Mouse (Mus musculus) embryonic facial prominence, embryonic 12.5 days (tissue): Measurements from ENCODE around the gene Atp5j2. TPM values are rescaled to one million over a fixed set of nuclear protein-coding genes. Genes with fewer than 3 reads are reported as not detected.

ENCODE experiments used
- ATAC-seq: fragments of 200-750 bp; cut with Nextera tagmentation; 2 replicates; pipeline ENCODE4 v1.8.0; 2017; ENCODE audit not compliant: insufficient number of reproducible peaks, insufficient read depth, low FRiP score, low TSS enrichment
- H3K27ac ChIP-seq: fragments of 300-500 bp; sonication (generic); 2 replicates; pipeline ENCODE4 v1.5.1; 2016; ENCODE audit warnings: mild to moderate bottlenecking
- H3K27me3 ChIP-seq: fragments of 300-500 bp; sonication (generic); 2 replicates; pipeline ENCODE4 v1.6.1; 2016; ENCODE audit warnings: mild to moderate bottlenecking, moderate library complexity
- H3K36me3 ChIP-seq: fragments of 300-500 bp; sonication (generic); 2 replicates; pipeline ENCODE4 v1.6.1; 2016; ENCODE audit warnings: mild to moderate bottlenecking
- H3K4me1 ChIP-seq: fragments of 300-500 bp; sonication (generic); 2 replicates; pipeline ENCODE4 v1.6.1; 2016
- H3K4me2 ChIP-seq: fragments of 300-500 bp; sonication (generic); replicated peaks from 2 replicates; pipeline ENCODE4 v1.6.1; 2016; ENCODE audit warnings: mild to moderate bottlenecking, moderate library complexity
- H3K4me3 ChIP-seq: fragments of 300-500 bp; sonication (generic); 2 replicates; pipeline ENCODE4 v1.5.1; 2016; ENCODE audit warnings: mild to moderate bottlenecking
- H3K9ac ChIP-seq: fragments of 300-500 bp; sonication (generic); 2 replicates; pipeline ENCODE4 v1.6.1; 2016; ENCODE audit warnings: mild to moderate bottlenecking, moderate library complexity
- H3K9me3 ChIP-seq: fragments of 300-500 bp; sonication (generic); 2 replicates; pipeline ENCODE4 v1.6.1; 2016; ENCODE audit warnings: mild to moderate bottlenecking, moderate library complexity
- WGBS: fragments of 180-500 bp; shearing (Covaris S2); methylation state at CpG from one replicate; pipeline ENCODE4 v1.1.7; 2016; 5-methylcytosine and 5-hydroxymethylcytosine counted together
- polyA plus RNA-seq: library from polyadenylated mRNA; unstranded; fragments of >200 nt; fragmentation: Nextera tagmentation; extraction: Ambion mirVana; gene quantifications from 2 replicates; pipeline ENCODE4 v1.2.1, GENCODE M21; 2016

The Atp5j2 gene
- polyA plus RNA-seq, 1 experiment from 2014 or later: 539 TPM

- Histone ChIP-seq H3K4me1 (peaks cover 14% of the 10 kb centered on the region), H3K9me3 (no peaks in the 10 kb centered on the region), H3K27me3 (no peaks in the 10 kb centered on the region), H3K27ac (no peak overlapping the region), H3K36me3 (peaks cover 13% of the 10 kb centered on the region), H3K9ac (no peak overlapping the region), H3K4me2 (peak overlapping the region; percentile 99), H3K4me3 (no peak overlapping the region)
- WGBS: 77% methylated on average over 7 of the region's 7 CpGs
- no peak for ATAC-seq
Measured at GRCm38 (mm10) chr5:145200387-145200786, 8.5 kb upstream of the Atp5j2 start.

- Histone ChIP-seq H3K9ac (peak overlapping the region; percentile 95), H3K4me2 (peak overlapping the region; percentile 66), H3K36me3 (peaks cover 43% of the 10 kb centered on the region), H3K4me3 (peak overlapping the region; percentile 89), H3K27me3 (no peaks in the 10 kb centered on the region), H3K27ac (peak overlapping the region; percentile 85), H3K4me1 (peaks cover 21% of the 10 kb centered on the region), H3K9me3 (no peaks in the 10 kb centered on the region)
- 1% methylated on average over 41 of the region's 41 CpGs for WGBS
- peak; percentile 77 for ATAC-seq
Measured at GRCm38 (mm10) chr5:145190875-145191798, 725 bp downstream of the Atp5j2 start.

GRCm38 (mm10) chr5:145190373-145190772 is 1.5 kb downstream of the Atp5j2 start:
- H3K36me3 ChIP-seq: peaks cover 43% of the 10 kb centered on the region
- no peaks in the 10 kb centered on the region for H3K9me3 ChIP-seq
- 58% methylated on average over 5 of the region's 5 CpGs for WGBS
- H3K27ac ChIP-seq: no peak overlapping the region
- no peaks in the 10 kb centered on the region for H3K27me3 ChIP-seq
- peak overlapping the region; percentile 95 for H3K9ac ChIP-seq
- H3K4me2 ChIP-seq: peak overlapping the region; percentile 66
- peak overlapping the region; percentile 89 for H3K4me3 ChIP-seq
- ATAC-seq: no peak
- peaks cover 21% of the 10 kb centered on the region for H3K4me1 ChIP-seq

DNA sequence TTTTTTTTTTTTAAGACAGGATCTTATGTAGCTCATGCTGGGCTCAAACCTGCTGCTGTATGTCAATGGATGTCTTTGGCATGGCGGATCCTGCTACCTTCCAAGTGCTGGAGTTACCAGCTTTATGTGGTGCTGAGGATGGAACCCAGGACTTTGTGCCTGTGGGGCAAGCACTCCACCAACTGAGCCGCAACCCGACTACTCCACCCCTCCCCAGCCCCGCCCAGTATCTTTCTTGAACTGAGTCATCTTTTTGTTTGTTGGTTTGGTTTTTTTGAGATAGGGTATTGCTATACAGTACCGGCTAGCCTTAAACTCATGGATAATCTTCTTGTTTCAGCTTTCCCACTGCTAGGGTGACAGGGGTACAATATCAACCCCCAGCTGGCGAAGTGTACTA is 2.4 kb downstream of the Atp5j2 start:
- ATAC-seq: no peak
- H3K9ac ChIP-seq: no peak overlapping the region
- H3K27ac ChIP-seq: no peak overlapping the region
- no peaks in the 10 kb centered on the region for H3K27me3 ChIP-seq
- 96% methylated on average over 6 of the region's 6 CpGs for WGBS
- H3K4me1 ChIP-seq: peaks cover 21% of the 10 kb centered on the region
- no peaks in the 10 kb centered on the region for H3K9me3 ChIP-seq
- H3K4me3 ChIP-seq: no peak overlapping the region
- peak overlapping the region; percentile 66; the same call in 1 of the 2 replicates for H3K4me2 ChIP-seq
- H3K36me3 ChIP-seq: peaks cover 41% of the 10 kb centered on the region

DNA sequence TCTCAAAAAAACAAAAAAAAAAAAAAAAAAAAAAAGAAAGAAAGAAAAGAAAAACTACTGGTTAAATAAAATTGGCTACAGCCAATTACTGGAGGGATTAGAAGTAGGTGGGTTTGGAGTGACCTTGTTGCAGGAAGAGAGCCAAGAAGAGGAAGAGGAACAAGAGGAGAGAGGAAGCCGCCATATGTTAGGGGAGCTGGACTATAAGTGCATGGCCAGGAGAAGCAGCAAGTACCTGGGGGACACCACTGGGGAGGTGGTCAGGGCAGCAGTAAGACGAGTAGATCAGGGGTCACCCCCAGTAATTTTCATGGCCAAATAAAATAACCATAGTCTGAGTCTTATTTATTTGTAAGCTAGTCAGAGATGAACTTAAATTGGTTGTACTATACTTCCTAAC is 6.6 kb downstream of the Atp5j2 start:
- H3K9ac ChIP-seq: no peak overlapping the region
- no peaks in the 10 kb centered on the region for H3K27me3 ChIP-seq
- H3K4me1 ChIP-seq: peaks cover 11% of the 10 kb centered on the region
- no peaks in the 10 kb centered on the region for H3K9me3 ChIP-seq
- H3K4me3 ChIP-seq: no peak overlapping the region
- H3K27ac ChIP-seq: no peak overlapping the region
- no peak for ATAC-seq
- no peak overlapping the region for H3K4me2 ChIP-seq
- peaks cover 80% of the 10 kb centered on the region for H3K36me3 ChIP-seq
- 90% methylated on average over 2 of the region's 2 CpGs for WGBS

- Histone ChIP-seq H3K4me2 (no peak overlapping the region), H3K4me1 (no peaks in the 10 kb centered on the region), H3K36me3 (peaks cover 99% of the 10 kb centered on the region), H3K27me3 (no peaks in the 10 kb centered on the region), H3K9ac (no peak overlapping the region), H3K4me3 (no peak overlapping the region), H3K27ac (no peak overlapping the region), H3K9me3 (no peaks in the 10 kb centered on the region)
- ATAC-seq: no peak
- WGBS: 83% methylated on average over 18 of the region's 18 CpGs
Measured at GRCm38 (mm10) chr5:145178461-145178980, 13.3 kb downstream of the Atp5j2 start.

DNA sequence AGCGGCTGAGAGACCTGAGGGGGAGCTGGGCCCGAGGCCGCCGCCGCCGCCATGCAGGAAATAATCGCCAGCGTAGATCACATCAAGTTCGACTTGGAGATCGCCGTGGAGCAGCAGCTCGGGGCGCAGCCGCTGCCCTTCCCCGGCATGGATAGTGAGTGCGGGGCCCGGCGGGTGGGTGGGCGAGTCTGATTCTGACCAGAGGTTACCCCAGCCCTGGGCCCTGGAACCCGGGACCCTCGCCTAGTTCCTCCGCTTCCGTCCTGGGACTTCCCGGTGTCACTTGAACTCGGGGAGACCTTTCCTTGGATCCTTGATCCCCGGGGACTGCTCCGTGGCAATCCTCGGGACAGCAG is 24.6 kb downstream of the Atp5j2 start:
- ATAC-seq: peak; percentile 53; the same call in 1 of the 2 replicates
- no peaks in the 10 kb centered on the region for H3K27me3 ChIP-seq
- H3K4me1 ChIP-seq: peaks cover 21% of the 10 kb centered on the region
- H3K4me3 ChIP-seq: peak overlapping the region; percentile 91
- peak overlapping the region; percentile 93 for H3K4me2 ChIP-seq
- H3K36me3 ChIP-seq: peaks cover 38% of the 10 kb centered on the region
- WGBS: 0% methylated on average over 22 of the region's 28 CpGs
- H3K9ac ChIP-seq: peak overlapping the region; percentile 94
- peak overlapping the region; percentile 83 for H3K27ac ChIP-seq
- no peaks in the 10 kb centered on the region for H3K9me3 ChIP-seq

DNA sequence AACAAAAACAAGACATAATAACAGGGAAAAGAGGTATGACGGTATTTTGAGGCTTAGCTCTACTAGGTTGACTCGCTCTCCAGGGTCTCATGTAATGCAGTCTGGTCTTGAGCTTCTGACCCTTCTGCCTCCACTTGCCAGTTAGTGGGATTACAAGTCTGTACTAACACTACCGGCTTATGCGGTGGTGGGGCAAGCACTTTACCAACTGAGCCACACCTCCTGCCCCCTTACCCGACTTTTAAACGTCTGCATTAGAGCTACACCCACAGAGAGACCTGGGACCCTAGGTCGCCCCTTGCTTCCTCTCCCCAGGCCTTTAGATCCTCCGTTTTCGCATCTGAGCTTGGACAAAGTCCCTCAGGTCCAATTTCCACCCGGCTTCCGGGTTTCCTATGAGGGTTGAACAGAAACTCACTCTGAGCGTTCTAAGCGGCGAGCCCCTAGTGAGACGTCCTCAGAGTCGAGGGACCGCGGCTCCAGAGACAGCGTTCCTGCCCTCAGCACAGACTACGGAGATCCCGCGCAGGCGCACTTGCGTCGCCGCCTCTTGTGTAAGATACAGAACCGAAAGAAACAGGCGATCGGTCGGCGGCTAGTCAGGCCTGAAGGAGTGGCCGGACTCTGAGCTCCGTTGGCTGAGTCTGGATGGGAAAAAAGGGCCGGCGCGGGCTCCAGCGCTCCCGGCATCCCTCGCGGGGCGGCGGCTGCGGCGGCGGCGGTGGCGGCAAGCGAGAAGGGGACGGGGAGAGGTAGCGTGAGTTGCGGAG is 25.1 kb downstream of the Atp5j2 start, which contains the start of the genes Ptcd1 and Cpsf4:
Gene Ptcd1 (minus strand): TSS at position 573 of the 770 bp plus-strand sequence.
Gene Cpsf4 (plus strand): TSS at position 678 of the 770 bp plus-strand sequence.
- H3K27me3 ChIP-seq: no peaks in the 10 kb centered on the region
- WGBS: under 1% methylated on average over 51 of the region's 51 CpGs
- H3K9ac ChIP-seq: peak within 1 kb of the TSS; percentile 94
- peak within 1 kb of the TSS; percentile 83 for H3K27ac ChIP-seq
- peaks cover 21% of the 10 kb centered on the region for H3K4me1 ChIP-seq
- peak within 1 kb of the TSS; percentile 93 for H3K4me2 ChIP-seq
- peak within 1 kb of the TSS; percentile 91 for H3K4me3 ChIP-seq
- peaks cover 37% of the 10 kb centered on the region for H3K36me3 ChIP-seq
- H3K9me3 ChIP-seq: no peaks in the 10 kb centered on the region
- ATAC-seq: peak; percentile 89

DNA sequence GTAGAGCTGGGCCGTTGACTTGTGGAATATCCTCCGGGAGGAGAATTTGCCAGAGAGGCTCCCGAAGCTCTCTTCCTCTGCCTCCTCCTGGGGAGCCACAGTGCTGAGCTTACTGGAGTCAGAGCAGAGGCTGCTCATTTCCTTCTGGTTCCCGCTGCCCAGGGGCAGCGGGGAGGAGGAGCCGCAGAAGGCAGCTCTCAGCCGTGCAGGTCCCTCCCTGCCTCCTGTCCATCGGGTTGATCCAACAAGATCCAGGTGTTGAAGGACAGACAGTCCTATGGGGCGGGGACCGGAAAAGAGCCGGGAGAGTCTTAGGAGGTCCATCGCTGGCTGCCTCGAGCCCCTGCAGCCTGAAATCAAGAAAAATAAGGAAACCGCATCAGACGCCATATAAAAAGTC is 26.7 kb downstream of the Atp5j2 start:
- no peak overlapping the region for H3K4me2 ChIP-seq
- H3K4me3 ChIP-seq: no peak overlapping the region
- ATAC-seq: no peak
- WGBS: 80% methylated on average over 15 of the region's 15 CpGs
- no peak overlapping the region for H3K27ac ChIP-seq
- H3K9me3 ChIP-seq: no peaks in the 10 kb centered on the region
- peaks cover 35% of the 10 kb centered on the region for H3K36me3 ChIP-seq
- 0 out of 2 replicates have a peak overlapping the region, but pooled peaks have one; percentile 19 for H3K9ac ChIP-seq
- H3K4me1 ChIP-seq: peaks cover 21% of the 10 kb centered on the region
- no peaks in the 10 kb centered on the region for H3K27me3 ChIP-seq

DNA sequence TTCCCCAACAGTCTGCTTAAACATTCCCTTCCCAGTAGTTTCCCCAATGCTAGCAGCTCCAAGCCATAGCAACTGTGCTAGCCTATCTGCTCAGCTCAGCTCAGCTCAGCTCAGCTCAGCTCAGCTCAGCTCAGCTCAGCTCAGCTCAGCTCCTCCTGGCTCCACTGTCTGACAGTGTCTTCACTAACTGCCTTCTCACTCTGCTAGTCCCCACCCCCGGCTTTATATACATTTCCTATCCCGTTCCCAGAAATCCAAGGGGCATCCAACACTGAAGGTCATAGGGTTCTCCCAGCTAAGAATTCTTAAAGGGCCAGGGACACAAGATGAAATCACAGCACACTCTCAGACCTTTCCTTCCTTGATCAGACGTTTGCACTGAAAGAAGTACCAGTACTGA is 27.2 kb downstream of the Atp5j2 start:
- peaks cover 21% of the 10 kb centered on the region for H3K4me1 ChIP-seq
- H3K4me2 ChIP-seq: no peak overlapping the region
- peaks cover 38% of the 10 kb centered on the region for H3K36me3 ChIP-seq
- H3K27ac ChIP-seq: no peak overlapping the region
- no peaks in the 10 kb centered on the region for H3K27me3 ChIP-seq
- H3K9me3 ChIP-seq: no peaks in the 10 kb centered on the region
- no peak overlapping the region for H3K4me3 ChIP-seq
- ATAC-seq: no peak
- WGBS: 73% methylated on average over 3 of the region's 3 CpGs
- 0 out of 2 replicates have a peak overlapping the region, but pooled peaks have one; percentile 19 for H3K9ac ChIP-seq

DNA sequence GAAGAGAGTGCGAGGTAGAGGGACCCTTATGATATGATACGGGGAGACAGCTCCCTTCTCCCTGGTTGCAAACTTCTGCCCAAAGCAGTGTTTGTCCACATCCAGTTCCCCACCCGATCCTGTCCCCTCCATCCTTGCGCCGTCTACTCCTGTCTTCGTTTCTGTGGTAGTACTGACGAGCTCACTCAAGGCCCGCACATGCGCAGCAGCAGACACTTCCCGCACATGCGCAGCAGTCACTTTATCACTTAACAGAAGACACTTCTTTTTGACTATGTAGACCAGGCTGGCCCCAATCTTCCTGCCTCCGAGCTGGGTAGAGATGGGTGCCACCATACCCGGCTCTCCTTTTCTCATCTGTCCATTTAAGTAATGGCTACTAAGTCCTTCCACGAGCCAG is 30.5 kb downstream of the Atp5j2 start:
- H3K4me2 ChIP-seq: no peak overlapping the region
- H3K9me3 ChIP-seq: no peaks in the 10 kb centered on the region
- H3K27ac ChIP-seq: no peak overlapping the region
- WGBS: 97% methylated on average over 14 of the region's 14 CpGs
- no peak overlapping the region for H3K9ac ChIP-seq
- H3K27me3 ChIP-seq: no peaks in the 10 kb centered on the region
- H3K4me3 ChIP-seq: no peak overlapping the region
- ATAC-seq: no peak
- H3K4me1 ChIP-seq: peaks cover 9% of the 10 kb centered on the region
- peaks cover 63% of the 10 kb centered on the region for H3K36me3 ChIP-seq
